Mouse (Mus musculus) Patski (cell line): ENCODE results near the gene Oosp1. TPM values are rescaled to one million over a fixed set of nuclear protein-coding genes. Genes with fewer than 3 reads are reported as not detected.
A peak's percentile ranks its signal among the peaks of the same experiment; 100 is the strongest.

ENCODE experiments used
- ATAC-seq: fragments of 100-300 bp; one replicate; pipeline ENCODE4 v1.8.0; 2021
- CTCF ChIA-PET: fragments of 350-600 bp; sonication (Branson Sonifier 250); formaldehyde crosslinking; loops from one replicate; lab custom pipeline; 2022; ENCODE audit warnings: inconsistent platforms; lab: Charles Lee
- POLR2A ChIA-PET: fragments of 350-600 bp; sonication (Branson Sonifier 250); formaldehyde crosslinking; loops from one replicate; lab custom pipeline; 2022; ENCODE audit warnings: antibody characterized with exemption, inconsistent platforms; lab: Charles Lee
- DNase-seq: peaks from one replicate; pipeline ENCODE4 v3.0.0-alpha.2; 2011; ENCODE audit warnings: low read depth, low spot score
- H3K27me3 ChIP-seq: fragments of 371-371 bp; one replicate; pipeline ENCODE4 v1.5.1; 2021
- CTCF ChIP-seq: fragments of 100-300 bp; IDR thresholded peaks from one replicate; pipeline ENCODE4 v1.5.1; 2021
- in situ Hi-C: fragments of 300-500 bp; cut with MboI; formaldehyde crosslinking; loops from 3 replicates; pipeline ENCODE4 v1.11.1; 2018; ENCODE audit warnings: low pct_unique_long_range_greater_than_20kb, mixed read lengths
- polyA plus RNA-seq: library from polyadenylated mRNA; unstranded; gene quantifications from one replicate; pipeline ENCODE4 v1.2.3, GENCODE M21; 2021

Gene Oosp1
- polyA plus RNA-seq, 1 experiment from 2014 or later, result not detected

GRCm38 (mm10) chr19:11661562-11661961 is 29.4 kb downstream of the Oosp1 start:
- ChIA-PET POLR2A (no interaction called here), CTCF (no interaction called here)
- no peaks in the 10 kb centered on the region for H3K27me3 ChIP-seq
- ATAC-seq (no peak), DNase-seq (no peak)
- in situ Hi-C loops, result no loop called here
- no peak for TF ChIP-seq CTCF

GRCm38 (mm10) chr19:11660459-11660858 is 30.5 kb downstream of the Oosp1 start, which contains the start of gene Oosp2:
Oosp2 (minus strand) TSS chr19:11660559.
- CTCF ChIA-PET, result no interaction called here
- POLR2A ChIA-PET, result no interaction called here
- ATAC-seq (no peak), DNase-seq (no peak)
- no peak for TF ChIP-seq CTCF
- in situ Hi-C loops, result no loop called here
- H3K27me3 ChIP-seq, result no peaks in the 10 kb centered on the region

GRCm38 (mm10) chr19:11659142-11659541 is 31.8 kb downstream of the Oosp1 start:
- no peaks in the 10 kb centered on the region for H3K27me3 ChIP-seq
- CTCF ChIA-PET, result interaction anchor here (1.8 kb wide), 1 partner anchor 10 kb away, joined by 6 read pairs; no protein-coding TSS in a partner anchor
- in situ Hi-C loops, result no loop called here
- no peak for DNase-seq
- no peak for TF ChIP-seq CTCF
- POLR2A ChIA-PET, result no interaction called here
- ATAC-seq, result no peak

GRCm38 (mm10) chr19:11649564-11649963 is 41.4 kb downstream of the Oosp1 start:
- no peak for ATAC-seq
- TF ChIP-seq CTCF, result no peak
- no peak for DNase-seq
- no peaks in the 10 kb centered on the region for H3K27me3 ChIP-seq
- ChIA-PET CTCF (interaction anchor here (1.5 to 2.6 kb wide), 2 partner anchors 9 to 10 kb away, joined by 3 to 6 read pairs; partner anchors contain the start of gene Ms4a3), POLR2A (no interaction called here)
- in situ Hi-C loops, result no loop called here

GRCm38 (mm10) chr19:11646166-11646565 is 44.8 kb downstream of the Oosp1 start:
- CTCF ChIA-PET, result interaction anchor here (0.9 kb wide), 1 partner anchor 11 kb away, joined by 3 read pairs; no protein-coding TSS in a partner anchor
- in situ Hi-C loops, result no loop called here
- POLR2A ChIA-PET, result no interaction called here

GRCm38 (mm10) chr19:11640732-11641131 is 50.2 kb downstream of the Oosp1 start, which contains the start of gene Ms4a3:
Ms4a3 (minus strand) TSS chr19:11640851.
- in situ Hi-C loops, result no loop called here
- POLR2A ChIA-PET, result no interaction called here
- CTCF ChIA-PET, result interaction anchor here (1.3 kb wide), 1 partner anchor 8 kb away, joined by 3 read pairs; no protein-coding TSS in a partner anchor
- no peak for TF ChIP-seq CTCF
- no peaks in the 10 kb centered on the region for H3K27me3 ChIP-seq
- DNase-seq (no peak), ATAC-seq (no peak)

More at GRCm38 (mm10) chr19:11646166-11646565, 44.8 kb downstream of the Oosp1 start:
- no peak for TF ChIP-seq CTCF
- DNase-seq (no peak), ATAC-seq (no peak)
- no peaks in the 10 kb centered on the region for H3K27me3 ChIP-seq

- ChIA-PET CTCF (interaction anchor here (1.0 kb wide), 1 partner anchor 26 kb away, joined by 3 read pairs; no protein-coding TSS in a partner anchor), POLR2A (no interaction called here)
- no peaks in the 10 kb centered on the region for H3K27me3 ChIP-seq
- TF ChIP-seq CTCF, result no peak
- DNase-seq (no peak), ATAC-seq (peak; percentile 91)
- in situ Hi-C loops, result no loop called here
Measured at GRCm38 (mm10) chr19:11639038-11639437, 51.9 kb downstream of the Oosp1 start.

- no peaks in the 10 kb centered on the region for H3K27me3 ChIP-seq
- in situ Hi-C loops, result no loop called here
- TF ChIP-seq CTCF, result no peak
- ChIA-PET POLR2A (no interaction called here), CTCF (no interaction called here)
- ATAC-seq, result no peak
- no peak for DNase-seq
Measured at GRCm38 (mm10) chr19:11635572-11635971, 55.4 kb downstream of the Oosp1 start.

- POLR2A ChIA-PET, result interaction anchor here (0.6 kb wide), 1 partner anchor 1065 kb away, joined by 3 read pairs; no protein-coding TSS in a partner anchor
- no peaks in the 10 kb centered on the region for H3K27me3 ChIP-seq
- no peak for TF ChIP-seq CTCF
- CTCF ChIA-PET, result interaction anchor here (0.7 to 1.8 kb wide), 2 partner anchors 9 to 28 kb away, joined by 3 to 4 read pairs; no protein-coding TSS in a partner anchor
- DNase-seq (no peak), ATAC-seq (no peak)
- in situ Hi-C loops, result no loop called here
Measured at GRCm38 (mm10) chr19:11634330-11634729, 56.6 kb downstream of the Oosp1 start.

GRCm38 (mm10) chr19:11633732-11634131 is 57.2 kb downstream of the Oosp1 start:
- ChIA-PET CTCF (interaction anchor here (1.8 kb wide), 1 partner anchor 10 kb away, joined by 4 read pairs; no protein-coding TSS in a partner anchor), POLR2A (interaction anchor here (0.7 kb wide), 1 partner anchor 202 kb away, joined by 3 read pairs; no protein-coding TSS in a partner anchor)
- in situ Hi-C loops, result no loop called here
- DNase-seq, result no peak
- no peaks in the 10 kb centered on the region for H3K27me3 ChIP-seq
- TF ChIP-seq CTCF, result no peak
- no peak for ATAC-seq

- no peaks in the 10 kb centered on the region for H3K27me3 ChIP-seq
- DNase-seq (no peak), ATAC-seq (peak; percentile 84)
- POLR2A ChIA-PET, result interaction anchor here (0.5 to 0.6 kb wide), 2 partner anchors 15 to 100 kb away, joined by 3 read pairs; no protein-coding TSS in a partner anchor
- CTCF ChIA-PET, result interaction anchor here (0.8 to 2.4 kb wide), 2 partner anchors 12 to 18 kb away, joined by 3 to 6 read pairs; no protein-coding TSS in a partner anchor
- no peak for TF ChIP-seq CTCF
- in situ Hi-C loops, result no loop called here
Measured at GRCm38 (mm10) chr19:11625231-11625630, 65.7 kb downstream of the Oosp1 start.
